ENCODE assay signal across 9 mouse cellular contexts in genomic region chr2:174126522-174127375, GRCm38 (mm10). TPM values are rescaled to one million over a fixed set of nuclear protein-coding genes. Genes with fewer than 3 reads are reported as not detected.
DNase-seq lines count a peak whose midpoint lies in the region; ATAC-seq and TF ChIP-seq lines count a peak whose summit lies in the region.
"Had no signal": no experiment of that assay in that cellular context is flagged by ENCODE, and none has a peak within 500 bp of the region (broad histone marks: within the 10 kb centered on the region; RNA-seq: fewer than 3 reads in every experiment).

No protein-coding gene starts in this region.

- no peak overlapping the region for H3K27ac ChIP-seq in heart, embryonic 11.5 days (ENCODE audit: low read depth, low read length)
- no peak overlapping the region for H3K27ac ChIP-seq in heart, embryonic 15.5 days
- no peak overlapping the region for H3K27ac ChIP-seq in layer of hippocampus, adult 2 months

- H3K4me2 ChIP-seq in heart, embryonic 11.5 days = peak overlapping the region; percentile 52
- peak overlapping the region; percentile 48 for H3K4me2 ChIP-seq in heart, embryonic 15.5 days

- H3K9ac ChIP-seq in heart, embryonic 11.5 days (ENCODE audit: low read depth, low read length) = peak overlapping the region; percentile 52
- no peak overlapping the region for H3K9ac ChIP-seq in heart, embryonic 15.5 days

- H3K9me3 ChIP-seq in heart, embryonic 11.5 days (replicated peaks; ENCODE audit: control insufficient read depth, low read length) = peaks cover 8% of the 10 kb centered on the region; the same call in 1 of the 2 replicates
- peaks cover 7% of the 10 kb centered on the region; the same call in 1 of the 2 replicates for H3K9me3 ChIP-seq in heart, embryonic 15.5 days (replicated peaks)

- H3K27me3 ChIP-seq in heart, embryonic 11.5 days (ENCODE audit: control insufficient read depth, insufficient read depth, low read length) = no peaks in the 10 kb centered on the region
- no peaks in the 10 kb centered on the region for H3K27me3 ChIP-seq in heart, embryonic 15.5 days
- H3K27me3 ChIP-seq: Patski had no signal

- 6% methylated on average over 20 of the region's 21 CpGs for WGBS in heart, embryonic 11.5 days (ENCODE audit: insufficient replicate concordance)
- 11% methylated on average over 20 of the region's 21 CpGs for WGBS in heart, embryonic 15.5 days

- DNase-seq in heart, adult 9 months (ENCODE audit: low spot score in 2 of 2) = no peak
- DNase-seq in embryo, embryonic 11 days = peak; percentile 83
- DNase-seq in layer of hippocampus, adult 2 months (ENCODE audit: low spot score in 2 of 2) = peak; percentile 53 to 70
- DNase-seq in lung, postnatal 14 days = peak; percentile 20
- DNase-seq in right cerebral cortex, postnatal 36 days (ENCODE audit: low spot score in 2 of 2) = peak; percentile 80 to 82
- no peak for DNase-seq in cerebellum, adult 11-12 months

- H3K4me1 ChIP-seq in heart, embryonic 11.5 days (ENCODE audit: control insufficient read depth, insufficient read depth, low read length) = peaks cover 9% of the 10 kb centered on the region; the same call in 1 of the 2 replicates
- peaks cover 12% of the 10 kb centered on the region for H3K4me1 ChIP-seq in heart, embryonic 15.5 days (replicated peaks)

- H3K4me3 ChIP-seq in heart, embryonic 11.5 days (ENCODE audit: low read depth, low read length) = no peak overlapping the region
- peak overlapping the region; percentile 11; the same call in 1 of the 2 replicates for H3K4me3 ChIP-seq in heart, embryonic 15.5 days
- peak overlapping the region; percentile 29; the same call in 1 of the 2 replicates for H3K4me3 ChIP-seq in layer of hippocampus, adult 2 months

- TF ChIP-seq CTCF in layer of hippocampus, adult 2 months (conservative IDR thresholded peaks at IDR 0.05) = no peak

- H3K36me3 ChIP-seq in heart, embryonic 11.5 days (ENCODE audit: control insufficient read depth, insufficient read depth, low read length) = peaks cover 14% of the 10 kb centered on the region
- peaks cover 26% of the 10 kb centered on the region for H3K36me3 ChIP-seq in heart, embryonic 15.5 days

- peak; percentile 56 for ATAC-seq in heart, embryonic 11.5 days (replicated peaks; ENCODE audit: insufficient number of reproducible peaks, low FRiP score, low TSS enrichment)
- ATAC-seq in heart, embryonic 15.5 days (replicated peaks; ENCODE audit: insufficient number of reproducible peaks, insufficient read depth, low FRiP score, low read depth) = peak; percentile 62; the same call in 1 of the 2 replicates
- ATAC-seq: Patski had no signal

RNA-seq across cellular contexts. Expression of gene Npepl1, which starts 16.6 kb away (rescaled TPM):
- 38.2 and 38.7 TPM in 2 replicates for polyA plus RNA-seq in heart, embryonic 11.5 days (2014; fragmentation: Nextera tagmentation; extraction: Ambion mirVana)
- polyA plus RNA-seq in heart, embryonic 15.5 days (2015; fragmentation: Nextera tagmentation; extraction: Ambion mirVana) = 43.1 and 53.8 TPM in 2 replicates
- 10 to 100 TPM; 12.3 to 14.2 TPM for total RNA-seq in layer of hippocampus, adult 2 months (2021)

RNA-seq across cellular contexts. Expression of gene Stx16, which starts 50.6 kb away (rescaled TPM):
- 8.4 and 10.3 TPM in 2 replicates for polyA plus RNA-seq in heart, embryonic 11.5 days (2014; fragmentation: Nextera tagmentation; extraction: Ambion mirVana)
- 8.1 and 9.1 TPM in 2 replicates for polyA plus RNA-seq in heart, embryonic 15.5 days (2015; fragmentation: Nextera tagmentation; extraction: Ambion mirVana)
- 10 to 100 TPM; 72.6 to 75.1 TPM for total RNA-seq in layer of hippocampus, adult 2 months (2021)

Comparison
In these comparisons a context has a peak if more than half of its experiments do, and no peak if none do; other contexts are left out.
1. DNase-seq: peak in embryo, embryonic 11 days (single experiment), layer of hippocampus, adult 2 months (2 of 2), lung, postnatal 14 days (single experiment) and right cerebral cortex, postnatal 36 days (2 of 2); none in heart, adult 9 months (0 of 2) and cerebellum, adult 11-12 months (single experiment).